Mouse (Mus musculus): Measurements from ENCODE around the gene Dnajb14.
A peak's percentile ranks its signal among the peaks of the same experiment; 100 is the strongest.
"Not testable (repeated sequence)": the region's sequence is repeated elsewhere in the genome, so short reads cannot be mapped to it uniquely, and the experiment has no call there.

Gene Dnajb14

GRCm38 (mm10) chr3:137954256-137954916 is 86.9 kb downstream of the Dnajb14 start:
- no peak for DNase-seq

GRCm38 (mm10) chr3:137955560-137956081 is 88.1 kb downstream of the Dnajb14 start:
- peak; percentile 43 for DNase-seq

- no peak for DNase-seq
Measured at GRCm38 (mm10) chr3:137957864-137958263, 90.4 kb downstream of the Dnajb14 start.

- no peak for DNase-seq
Measured at GRCm38 (mm10) chr3:137958352-137958751, 90.9 kb downstream of the Dnajb14 start.

- no peak for DNase-seq
Measured at GRCm38 (mm10) chr3:137959456-137959855, 92.0 kb downstream of the Dnajb14 start.

GRCm38 (mm10) chr3:137961736-137962385 is 94.4 kb downstream of the Dnajb14 start:
- no peak for DNase-seq

- no peak for DNase-seq
Measured at GRCm38 (mm10) chr3:137963508-137963907, 96.0 kb downstream of the Dnajb14 start.

- DNase-seq, result not testable (repeated sequence)
Measured at GRCm38 (mm10) chr3:137964014-137964413, 96.5 kb downstream of the Dnajb14 start.
